Mouse (Mus musculus) lung, postnatal 4 days (tissue): Measurements from ENCODE around the gene Nufip1.

Experiments
- DNase-seq, 2 experiments: peaks; one replicate each; pipeline ENCODE4 v3.0.0; 2021

Nufip1 gene

GRCm38 (mm10) chr14:76110396-76111221 is at the start of gene Nufip1, which contains the start of gene Gpalpp1:
Gene Nufip1, plus strand, starts transcription at chr14:76110891.
Gene Gpalpp1, minus strand, starts transcription at chr14:76110760.
- peak; percentile 90 for DNase-seq

GRCm38 (mm10) chr14:76067237-76067636 is 43.5 kb upstream of the Nufip1 start:
- DNase-seq, result no peak

GRCm38 (mm10) chr14:76068296-76068695 is 42.4 kb upstream of the Nufip1 start:
- no peak for DNase-seq

- no peak for DNase-seq
Measured at GRCm38 (mm10) chr14:76069296-76069695, 41.4 kb upstream of the Nufip1 start.

GRCm38 (mm10) chr14:76072626-76073025 is 38.1 kb upstream of the Nufip1 start:
- DNase-seq, result no peak

GRCm38 (mm10) chr14:76074206-76074605 is 36.5 kb upstream of the Nufip1 start:
- no peak for DNase-seq

GRCm38 (mm10) chr14:76075721-76076120 is 35.0 kb upstream of the Nufip1 start:
- DNase-seq, result no peak

GRCm38 (mm10) chr14:76076602-76077001 is 34.1 kb upstream of the Nufip1 start:
- no peak for DNase-seq

- peak in 1 of 2 experiments; percentile 33 for DNase-seq
Measured at GRCm38 (mm10) chr14:76077088-76077491, 33.6 kb upstream of the Nufip1 start.

GRCm38 (mm10) chr14:76081451-76081850 is 29.2 kb upstream of the Nufip1 start:
- peak; percentile 38 to 44 for DNase-seq

GRCm38 (mm10) chr14:76082086-76082636 is 28.5 kb upstream of the Nufip1 start:
- DNase-seq, result no peak

GRCm38 (mm10) chr14:76084188-76084587 is 26.5 kb upstream of the Nufip1 start:
- no peak for DNase-seq

- no peak for DNase-seq
Measured at GRCm38 (mm10) chr14:76097244-76097643, 13.4 kb upstream of the Nufip1 start.

- no peak for DNase-seq
Measured at GRCm38 (mm10) chr14:76097815-76098214, 12.9 kb upstream of the Nufip1 start.

GRCm38 (mm10) chr14:76099543-76099942 is 11.1 kb upstream of the Nufip1 start:
- DNase-seq, result no peak

GRCm38 (mm10) chr14:76115744-76116143 is 5.1 kb downstream of the Nufip1 start:
- no peak for DNase-seq

GRCm38 (mm10) chr14:76118963-76119362 is 8.3 kb downstream of the Nufip1 start:
- DNase-seq, result no peak

GRCm38 (mm10) chr14:76120472-76120871 is 9.8 kb downstream of the Nufip1 start:
- DNase-seq, result no peak

- peak; percentile 58 for DNase-seq
Measured at GRCm38 (mm10) chr14:76121901-76122662, 11.4 kb downstream of the Nufip1 start.

- no peak for DNase-seq
Measured at GRCm38 (mm10) chr14:76122663-76123058, 12.0 kb downstream of the Nufip1 start.

GRCm38 (mm10) chr14:76127311-76127710 is 16.6 kb downstream of the Nufip1 start:
- no peak for DNase-seq

- no peak for DNase-seq
Measured at GRCm38 (mm10) chr14:76128174-76128573, 17.5 kb downstream of the Nufip1 start.

GRCm38 (mm10) chr14:76134975-76135374 is 24.3 kb downstream of the Nufip1 start:
- DNase-seq, result no peak

- DNase-seq, result no peak
Measured at GRCm38 (mm10) chr14:76145248-76145647, 34.6 kb downstream of the Nufip1 start.
